Mouse (Mus musculus) heart, postnatal 0 days (tissue): ENCODE measurements at regions not wholly inside any gene's neighbourhood (a gene's known extent, or its start where the extent isn't known, plus 50 kb on each side); places are given as distances from the start of the nearest gene placed in this dataset.

Experiments
- CTCF ChIP-seq: IDR thresholded peaks from 2 replicates; pipeline ENCODE4 v1.5.1; 2016; ENCODE audit warnings: antibody characterized with exemption, control low read depth, low read depth
- EP300 ChIP-seq: IDR thresholded peaks from 2 replicates; pipeline ENCODE4 v1.6.1; 2016; ENCODE audit warnings: antibody characterized with exemption, low read depth

- TF ChIP-seq CTCF (no peak), EP300 (no peak)
These were observed 73.3 kb downstream of the Ephb3 start for GRCm38 (mm10) chr16:21277789-21278342.
